Mouse (Mus musculus) small intestine, adult 2 months (tissue): ENCODE measurements around the gene Snrnp200. TPM values are rescaled to one million over a fixed set of nuclear protein-coding genes. Genes with fewer than 3 reads are reported as not detected.
A peak's percentile ranks its signal among the peaks of the same experiment; 100 is the strongest.

Source experiments
- H3K27ac ChIP-seq: fragments of 200-500 bp; 2 replicates; pipeline ENCODE4 v1.5.1; 2012; ENCODE audit warnings: low read depth, low read length, control low read depth, inconsistent platforms; ENCODE audit not compliant: insufficient read depth
- H3K27me3 ChIP-seq: fragments of 200-500 bp; 2 replicates; pipeline ENCODE4 v1.6.1; 2012; ENCODE audit warnings: mild to moderate bottlenecking, moderate library complexity, low read length, inconsistent platforms; ENCODE audit not compliant: control insufficient read depth, insufficient read depth
- H3K36me3 ChIP-seq: fragments of 200-500 bp; 2 replicates; pipeline ENCODE4 v1.6.1; 2012; ENCODE audit warnings: mild to moderate bottlenecking, low read length, control low read depth, inconsistent platforms; ENCODE audit not compliant: control insufficient read depth, insufficient read depth
- H3K4me1 ChIP-seq: fragments of 200-500 bp; 2 replicates; pipeline ENCODE4 v1.6.1; 2012; ENCODE audit warnings: low read length, inconsistent platforms, mixed read lengths; ENCODE audit not compliant: control insufficient read depth, insufficient read depth, insufficient read length
- H3K4me3 ChIP-seq: fragments of 200-500 bp; 2 replicates; pipeline ENCODE4 v1.5.1; 2012; ENCODE audit warnings: low read depth, mild to moderate bottlenecking, control low read depth, inconsistent platforms, low read length, moderate library complexity
- CTCF ChIP-seq: fragments of 200-500 bp; IDR thresholded peaks from 2 replicates; pipeline ENCODE4 v1.5.1; 2012; ENCODE audit warnings: low read depth, mild to moderate bottlenecking, control low read depth, inconsistent platforms, low read length, moderate library complexity, mixed read lengths; ENCODE audit not compliant: insufficient replicate concordance, insufficient read length; ENCODE audit errors: extremely low read depth
- POLR2A ChIP-seq: fragments of 200-500 bp; IDR thresholded peaks from 2 replicates; pipeline ENCODE4 v1.6.1; 2012; ENCODE audit warnings: low read depth, mild to moderate bottlenecking, control low read depth, inconsistent platforms, low read length, moderate library complexity
- WGBS: fragments of 180-500 bp; shearing (Covaris S2); methylation state at CpG from one replicate; pipeline ENCODE4 v1.1.7; 2018; 5-methylcytosine and 5-hydroxymethylcytosine counted together
- polyA plus RNA-seq: library from polyadenylated mRNA; depleted of rRNA; stranded (reverse); fragments of >200 nt; gene quantifications from 2 replicates; pipeline ENCODE4 v1.2.3, GENCODE M21; 2012

Gene Snrnp200
- polyA plus RNA-seq, 1 experiment: 25.5 TPM

GRCm38 (mm10) chr2:127206916-127207315 is 1.3 kb upstream of the Snrnp200 start:
- 92% methylated on average over 2 of the region's 2 CpGs for WGBS
- Histone ChIP-seq H3K36me3 (peaks cover 21% of the 10 kb centered on the region), H3K27me3 (no peaks in the 10 kb centered on the region), H3K4me1 (no peaks in the 10 kb centered on the region), H3K4me3 (no peak overlapping the region), H3K27ac (no peak overlapping the region)
- TF ChIP-seq CTCF: no peak
- TF ChIP-seq POLR2A: no peak

GRCm38 (mm10) chr2:127208452-127208769 is 225 bp downstream of the Snrnp200 start:
- H3K4me3 ChIP-seq: peak overlapping the region; percentile 92
- peak overlapping the region; percentile 62 for H3K27ac ChIP-seq
- peaks cover 31% of the 10 kb centered on the region for H3K36me3 ChIP-seq
- no peaks in the 10 kb centered on the region for H3K27me3 ChIP-seq
- no peaks in the 10 kb centered on the region for H3K4me1 ChIP-seq
- no peak for TF ChIP-seq POLR2A
- TF ChIP-seq CTCF: no peak
- WGBS: under 1% methylated on average over 17 of the region's 17 CpGs

GRCm38 (mm10) chr2:127210701-127211100 is 2.5 kb downstream of the Snrnp200 start:
- H3K27ac ChIP-seq: no peak overlapping the region
- TF ChIP-seq POLR2A (no peak), CTCF (no peak)
- WGBS: 94% methylated on average over 11 of the region's 11 CpGs
- H3K4me3 ChIP-seq: no peak overlapping the region
- H3K4me1 ChIP-seq: no peaks in the 10 kb centered on the region
- peaks cover 46% of the 10 kb centered on the region for H3K36me3 ChIP-seq
- H3K27me3 ChIP-seq: no peaks in the 10 kb centered on the region

- TF ChIP-seq POLR2A: no peak
- TF ChIP-seq CTCF: no peak
- no peaks in the 10 kb centered on the region for H3K4me1 ChIP-seq
- no peak overlapping the region for H3K4me3 ChIP-seq
- peaks cover 80% of the 10 kb centered on the region for H3K36me3 ChIP-seq
- H3K27ac ChIP-seq: no peak overlapping the region
- WGBS: 90% methylated on average over 5 of the region's 5 CpGs
- H3K27me3 ChIP-seq: no peaks in the 10 kb centered on the region
These were observed 9.6 kb downstream of the Snrnp200 start for GRCm38 (mm10) chr2:127217746-127218145.

- H3K4me1 ChIP-seq: no peaks in the 10 kb centered on the region
- no peak overlapping the region for H3K4me3 ChIP-seq
- no peaks in the 10 kb centered on the region for H3K27me3 ChIP-seq
- WGBS: 98% methylated on average over 3 of the region's 3 CpGs
- H3K27ac ChIP-seq: no peak overlapping the region
- peaks cover 81% of the 10 kb centered on the region for H3K36me3 ChIP-seq
- no peak for TF ChIP-seq POLR2A
- TF ChIP-seq CTCF: no peak
These were observed 17.1 kb downstream of the Snrnp200 start for GRCm38 (mm10) chr2:127225261-127225660.

GRCm38 (mm10) chr2:127237897-127238610 is 29.9 kb downstream of the Snrnp200 start:
- no peak overlapping the region for H3K4me3 ChIP-seq
- WGBS: 89% methylated on average over 11 of the region's 11 CpGs
- H3K36me3 ChIP-seq: peaks cover 70% of the 10 kb centered on the region
- no peak for TF ChIP-seq CTCF
- no peak overlapping the region for H3K27ac ChIP-seq
- no peaks in the 10 kb centered on the region for H3K27me3 ChIP-seq
- H3K4me1 ChIP-seq: no peaks in the 10 kb centered on the region

- Histone ChIP-seq H3K4me3 (no peak overlapping the region), H3K27me3 (no peaks in the 10 kb centered on the region), H3K4me1 (no peaks in the 10 kb centered on the region), H3K36me3 (peaks cover 64% of the 10 kb centered on the region), H3K27ac (no peak overlapping the region)
- no peak for TF ChIP-seq CTCF
- TF ChIP-seq POLR2A: no peak
- WGBS: 91% methylated on average over 2 of the region's 2 CpGs
These were observed 31.9 kb downstream of the Snrnp200 start for GRCm38 (mm10) chr2:127240065-127240464.

GRCm38 (mm10) chr2:127247592-127248333 is 39.6 kb downstream of the Snrnp200 start, which contains the start of the genes Ciao1 and Tmem127:
TSS of gene Ciao1 (minus strand) at chr2:127247816.
TSS of gene Tmem127 (plus strand) at chr2:127247908.
- Histone ChIP-seq H3K36me3 (peaks cover 23% of the 10 kb centered on the region), H3K27ac (peak within 1 kb of the TSS; percentile 47), H3K4me3 (peak within 1 kb of the TSS; percentile 91), H3K4me1 (peaks cover 11% of the 10 kb centered on the region), H3K27me3 (no peaks in the 10 kb centered on the region)
- TF ChIP-seq CTCF (no peak), POLR2A (peak; percentile 82; the same call in 1 of the 2 replicates)
- 1% methylated on average over 53 of the region's 53 CpGs for WGBS
